Mouse (Mus musculus): ENCODE measurements around the gene Lrrc1.

GRCm38 (mm10) chr9:77480001-77480400, 64.7 kb downstream of the Lrrc1 start:
- TF ChIP-seq POLR2A (IDR thresholded peaks at IDR 0.05; ENCODE audit: insufficient read depth, low read depth, low read length) (no peak), EP300 (IDR thresholded peaks at IDR 0.05; ENCODE audit: insufficient read depth, low read depth, low read length) (no peak), CTCF (IDR thresholded peaks at IDR 0.05) (no peak)

Data from heart, adult 2 months (tissue).